15 mouse cellular contexts compared by ENCODE assay signal in genomic region chr13:111659430-111659829, GRCm38 (mm10).
"Had no signal": no experiment of that assay in that cellular context is flagged by ENCODE, and none has a peak within 500 bp of the region (broad histone marks: within the 10 kb centered on the region; RNA-seq: fewer than 3 reads in every experiment).

No protein-coding gene starts in this region.

- H3K4me2 ChIP-seq: lung, embryonic 14.5 days; midbrain, embryonic 13.5 days had no signal

- H3K9ac ChIP-seq: liver, embryonic 14.5 days; liver, postnatal 0 days; lung, embryonic 14.5 days; midbrain, embryonic 13.5 days had no signal

- H3K36me3 ChIP-seq: midbrain, embryonic 10.5 days; midbrain, embryonic 13.5 days had no signal

- H3K27ac ChIP-seq: kidney, postnatal 0 days; layer of hippocampus, adult 2 months; midbrain, embryonic 10.5 days; midbrain, embryonic 13.5 days had no signal

- ATAC-seq: intestine, postnatal 0 days; liver, postnatal 0 days; lung, postnatal 0 days; midbrain, embryonic 13.5 days had no signal

- DNase-seq: kidney, adult 2 months; layer of hippocampus, adult 9-11 months; liver, postnatal 0 days; lung, postnatal 36 days; thymus, adult 18-20 months; thymus, postnatal 36 days had no signal

- H3K27me3 ChIP-seq: midbrain, embryonic 13.5 days had no signal

- H3K9me3 ChIP-seq: midbrain, embryonic 10.5 days; midbrain, embryonic 13.5 days had no signal

- H3K4me3 ChIP-seq: layer of hippocampus, adult 2 months; megakaryocyte, embryonic 14.5 days; midbrain, embryonic 10.5 days; midbrain, embryonic 13.5 days had no signal

- H3K4me1 ChIP-seq: midbrain, embryonic 10.5 days; midbrain, embryonic 13.5 days had no signal
